Mouse (Mus musculus): ENCODE results near the gene Zfp82.

The Zfp82 gene

GRCm38 (mm10) chr7:30072146-30073028 lies at the start of gene Zfp82:
Gene Zfp82 (minus strand): TSS chr7:30072900.
- TF ChIP-seq GATA4 (IDR thresholded peaks at IDR 0.05; ENCODE audit: insufficient replicate concordance, low read length): no peak

GRCm38 (mm10) chr7:30122188-30122530 lies 49.5 kb upstream of the Zfp82 start:
- no peak for TF ChIP-seq GATA4 (IDR thresholded peaks at IDR 0.05; ENCODE audit: insufficient replicate concordance, low read length)

- TF ChIP-seq GATA4 (IDR thresholded peaks at IDR 0.05; ENCODE audit: insufficient replicate concordance, low read length): no peak
Observed at GRCm38 (mm10) chr7:30121308-30122187, 48.8 kb upstream of the Zfp82 start, which contains the start of gene Zfp382. Gene Zfp382 (plus strand): TSS chr7:30121942.

GRCm38 (mm10) chr7:30116076-30116475 lies 43.4 kb upstream of the Zfp82 start:
- no peak for TF ChIP-seq GATA4 (IDR thresholded peaks at IDR 0.05; ENCODE audit: insufficient replicate concordance, low read length)

GRCm38 (mm10) chr7:30099297-30099696 lies 26.6 kb upstream of the Zfp82 start:
- TF ChIP-seq GATA4 (IDR thresholded peaks at IDR 0.05; ENCODE audit: insufficient replicate concordance, low read length): no peak

GRCm38 (mm10) chr7:30095551-30096125 lies 22.9 kb upstream of the Zfp82 start:
- TF ChIP-seq GATA4 (IDR thresholded peaks at IDR 0.05; ENCODE audit: insufficient replicate concordance, low read length): no peak

- peak; percentile 77 for TF ChIP-seq GATA4 (IDR thresholded peaks at IDR 0.05; ENCODE audit: insufficient replicate concordance, low read length)
Observed at GRCm38 (mm10) chr7:30094646-30095429, 22.1 kb upstream of the Zfp82 start, which contains the start of gene Zfp260. Gene Zfp260 (plus strand): TSS chr7:30094777.

GRCm38 (mm10) chr7:30093918-30094415 lies 21.3 kb upstream of the Zfp82 start:
- no peak for TF ChIP-seq GATA4 (IDR thresholded peaks at IDR 0.05; ENCODE audit: insufficient replicate concordance, low read length)

- TF ChIP-seq GATA4 (IDR thresholded peaks at IDR 0.05; ENCODE audit: insufficient replicate concordance, low read length): no peak
Observed at GRCm38 (mm10) chr7:30092666-30093065, 20.0 kb upstream of the Zfp82 start.

- TF ChIP-seq GATA4 (IDR thresholded peaks at IDR 0.05; ENCODE audit: insufficient replicate concordance, low read length): no peak
Observed at GRCm38 (mm10) chr7:30090970-30091585, 18.4 kb upstream of the Zfp82 start.

GRCm38 (mm10) chr7:30090092-30090969 lies 17.6 kb upstream of the Zfp82 start, which contains the start of the genes Gm26920 and Zfp566:
Gene Gm26920 (minus strand): TSS chr7:30090410.
Gene Zfp566 (minus strand): TSS chr7:30090527.
- TF ChIP-seq GATA4 (IDR thresholded peaks at IDR 0.05; ENCODE audit: insufficient replicate concordance, low read length): no peak

GRCm38 (mm10) chr7:30089405-30089804 lies 16.7 kb upstream of the Zfp82 start:
- no peak for TF ChIP-seq GATA4 (IDR thresholded peaks at IDR 0.05; ENCODE audit: insufficient replicate concordance, low read length)

- no peak for TF ChIP-seq GATA4 (IDR thresholded peaks at IDR 0.05; ENCODE audit: insufficient replicate concordance, low read length)
Observed at GRCm38 (mm10) chr7:30086524-30086923, 13.8 kb upstream of the Zfp82 start.

Measured in liver, adult (tissue).